Mouse (Mus musculus) intestine, embryonic 15.5 days (tissue): ENCODE measurements around the gene Cped1. TPM values are rescaled to one million over a fixed set of nuclear protein-coding genes. Genes with fewer than 3 reads are reported as not detected.
A peak's percentile ranks its signal among the peaks of the same experiment; 100 is the strongest.

Source experiments
- ATAC-seq: fragments of 200-750 bp; cut with Nextera tagmentation; 2 replicates; pipeline ENCODE4 v1.8.0; 2017; ENCODE audit warnings: moderate TSS enrichment, moderate library complexity
- H3K27ac ChIP-seq: fragments of 300-500 bp; sonication (generic); 2 replicates; pipeline ENCODE4 v1.5.1; 2015; ENCODE audit warnings: mild to moderate bottlenecking, inconsistent platforms
- H3K27me3 ChIP-seq: fragments of 300-500 bp; sonication (generic); replicated peaks from 2 replicates; pipeline ENCODE4 v1.6.1; 2015; ENCODE audit warnings: inconsistent platforms
- H3K36me3 ChIP-seq: fragments of 300-500 bp; sonication (generic); 2 replicates; pipeline ENCODE4 v1.6.1; 2015; ENCODE audit warnings: inconsistent platforms
- H3K4me1 ChIP-seq: fragments of 300-500 bp; sonication (generic); replicated peaks from 2 replicates; pipeline ENCODE4 v1.6.1; 2015; ENCODE audit warnings: inconsistent platforms
- H3K4me2 ChIP-seq: fragments of 300-500 bp; sonication (generic); replicated peaks from 2 replicates; pipeline ENCODE4 v1.6.1; 2015; ENCODE audit warnings: mild to moderate bottlenecking, inconsistent platforms
- H3K4me3 ChIP-seq: fragments of 300-500 bp; sonication (generic); replicated peaks from 2 replicates; pipeline ENCODE4 v1.5.1; 2015; ENCODE audit warnings: inconsistent platforms
- H3K9ac ChIP-seq: fragments of 300-500 bp; sonication (generic); 2 replicates; pipeline ENCODE4 v1.6.1; 2015; ENCODE audit warnings: inconsistent platforms
- H3K9me3 ChIP-seq: fragments of 300-500 bp; sonication (generic); 2 replicates; pipeline ENCODE4 v1.6.1; 2016; ENCODE audit warnings: inconsistent platforms
- WGBS: fragments of 180-500 bp; shearing (Covaris S2); methylation state at CpG from one replicate; pipeline ENCODE4 v1.1.7; 2015; 5-methylcytosine and 5-hydroxymethylcytosine counted together
- polyA plus RNA-seq: library from polyadenylated mRNA; unstranded; fragments of >200 nt; fragmentation: Nextera tagmentation; extraction: Ambion mirVana; gene quantifications from 2 replicates; pipeline ENCODE4 v1.2.1, GENCODE M21; 2015

The Cped1 gene
- polyA plus RNA-seq, 1 experiment from 2014 or later: 20.7 TPM

GRCm38 (mm10) chr6:22071323-22071840 is 85.7 kb downstream of the Cped1 start:
- peak overlapping the region; percentile 36 for H3K4me2 ChIP-seq
- 31% methylated on average over 4 of the region's 4 CpGs for WGBS
- peaks cover 5% of the 10 kb centered on the region; the same call in 1 of the 2 replicates for H3K4me1 ChIP-seq
- no peaks in the 10 kb centered on the region for H3K27me3 ChIP-seq
- no peaks in the 10 kb centered on the region for H3K36me3 ChIP-seq
- H3K9me3 ChIP-seq: no peaks in the 10 kb centered on the region
- no peak overlapping the region for H3K27ac ChIP-seq
- H3K9ac ChIP-seq: no peak overlapping the region
- H3K4me3 ChIP-seq: no peak overlapping the region
- 0 out of 2 replicates have a peak, but pooled peaks have one; percentile 40 for ATAC-seq

GRCm38 (mm10) chr6:22072737-22073136 is 87.0 kb downstream of the Cped1 start:
- Histone ChIP-seq H3K27ac (no peak overlapping the region), H3K36me3 (no peaks in the 10 kb centered on the region), H3K9ac (no peak overlapping the region), H3K9me3 (no peaks in the 10 kb centered on the region), H3K4me1 (peaks cover 5% of the 10 kb centered on the region; the same call in 1 of the 2 replicates), H3K27me3 (no peaks in the 10 kb centered on the region), H3K4me3 (no peak overlapping the region), H3K4me2 (no peak overlapping the region)
- 67% methylated on average over 4 of the region's 4 CpGs for WGBS
- no peak for ATAC-seq

- Histone ChIP-seq H3K36me3 (no peaks in the 10 kb centered on the region), H3K27ac (no peak overlapping the region), H3K4me1 (peaks cover 5% of the 10 kb centered on the region; the same call in 1 of the 2 replicates), H3K9me3 (no peaks in the 10 kb centered on the region), H3K4me2 (no peak overlapping the region), H3K9ac (no peak overlapping the region), H3K4me3 (no peak overlapping the region), H3K27me3 (no peaks in the 10 kb centered on the region)
- ATAC-seq: peak; percentile 42
- WGBS: 36% methylated on average over 5 of the region's 5 CpGs
These were observed 88.7 kb downstream of the Cped1 start for GRCm38 (mm10) chr6:22074232-22075083.

- Histone ChIP-seq H3K27ac (no peak overlapping the region), H3K4me2 (no peak overlapping the region), H3K4me1 (peaks cover 5% of the 10 kb centered on the region; the same call in 1 of the 2 replicates), H3K36me3 (no peaks in the 10 kb centered on the region), H3K27me3 (no peaks in the 10 kb centered on the region), H3K9me3 (no peaks in the 10 kb centered on the region), H3K4me3 (no peak overlapping the region), H3K9ac (no peak overlapping the region)
- peak; percentile 58 for ATAC-seq
- WGBS: 74% methylated on average over 7 of the region's 7 CpGs
These were observed 93.1 kb downstream of the Cped1 start for GRCm38 (mm10) chr6:22078686-22079264.

DNA sequence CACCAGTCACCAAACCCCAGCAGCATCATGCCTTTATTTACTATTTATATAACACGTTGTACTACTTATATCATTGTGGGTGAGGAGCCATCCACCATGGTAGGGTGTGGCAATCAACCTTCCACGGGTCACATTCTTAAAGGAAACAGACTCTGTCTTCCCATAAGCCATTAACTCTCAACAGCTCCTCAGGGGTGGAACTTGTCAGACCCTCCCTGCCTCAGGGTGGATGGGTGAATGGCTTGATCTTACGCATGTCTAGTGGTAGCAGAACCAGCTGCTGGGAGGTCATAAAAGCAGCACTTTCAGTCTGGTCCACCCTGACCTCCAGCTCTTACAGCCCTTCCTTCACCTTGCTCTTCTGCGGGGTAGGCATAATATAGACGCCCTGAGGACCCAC is 100.3 kb downstream of the Cped1 start:
- Histone ChIP-seq H3K4me1 (no peaks in the 10 kb centered on the region), H3K27me3 (no peaks in the 10 kb centered on the region), H3K36me3 (no peaks in the 10 kb centered on the region), H3K27ac (no peak overlapping the region), H3K9me3 (no peaks in the 10 kb centered on the region), H3K4me2 (no peak overlapping the region), H3K9ac (no peak overlapping the region), H3K4me3 (no peak overlapping the region)
- no peak for ATAC-seq
- 71% methylated on average over 5 of the region's 5 CpGs for WGBS

- H3K36me3 ChIP-seq: no peaks in the 10 kb centered on the region
- no peak overlapping the region for H3K9ac ChIP-seq
- peak; percentile 67 for ATAC-seq
- 48% methylated on average over 17 of the region's 17 CpGs for WGBS
- no peak overlapping the region for H3K27ac ChIP-seq
- no peaks in the 10 kb centered on the region for H3K9me3 ChIP-seq
- no peaks in the 10 kb centered on the region for H3K27me3 ChIP-seq
- no peaks in the 10 kb centered on the region for H3K4me1 ChIP-seq
- peak overlapping the region; percentile 40 for H3K4me2 ChIP-seq
- H3K4me3 ChIP-seq: 0 out of 2 replicates have a peak overlapping the region, but pooled peaks have one; percentile 2
These were observed 102.8 kb downstream of the Cped1 start for GRCm38 (mm10) chr6:22088346-22089064.

- H3K4me3 ChIP-seq: no peak overlapping the region
- no peaks in the 10 kb centered on the region for H3K36me3 ChIP-seq
- WGBS: 58% methylated on average over 5 of the region's 5 CpGs
- H3K4me1 ChIP-seq: no peaks in the 10 kb centered on the region
- H3K27ac ChIP-seq: no peak overlapping the region
- no peaks in the 10 kb centered on the region for H3K9me3 ChIP-seq
- H3K9ac ChIP-seq: no peak overlapping the region
- ATAC-seq: 0 out of 2 replicates have a peak, but pooled peaks have one; percentile 9
- no peak overlapping the region for H3K4me2 ChIP-seq
- no peaks in the 10 kb centered on the region for H3K27me3 ChIP-seq
These were observed 106.1 kb downstream of the Cped1 start for GRCm38 (mm10) chr6:22091773-22092172.

DNA sequence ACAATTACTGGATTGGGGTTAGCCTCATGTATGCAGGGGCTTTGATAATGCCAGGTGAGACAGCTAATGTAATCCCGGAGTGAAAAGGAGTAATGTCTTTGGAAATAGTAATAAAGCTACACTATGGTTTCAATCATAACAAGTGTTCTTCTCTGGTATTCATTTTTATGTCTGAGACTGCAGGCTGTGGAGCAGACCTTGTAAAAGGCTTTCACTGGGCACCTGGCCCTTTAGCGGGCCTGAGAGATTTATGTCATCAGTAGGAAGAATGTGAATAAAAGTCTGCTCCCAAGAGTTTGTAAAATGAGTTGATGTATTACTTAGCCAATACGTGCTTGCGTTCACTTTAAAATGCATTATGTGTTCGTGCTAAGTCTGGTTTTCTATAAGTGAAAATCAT is 108.1 kb downstream of the Cped1 start:
- no peak overlapping the region for H3K9ac ChIP-seq
- H3K4me1 ChIP-seq: no peaks in the 10 kb centered on the region
- H3K4me3 ChIP-seq: no peak overlapping the region
- ATAC-seq: no peak
- no peaks in the 10 kb centered on the region for H3K9me3 ChIP-seq
- no peaks in the 10 kb centered on the region for H3K36me3 ChIP-seq
- H3K27ac ChIP-seq: no peak overlapping the region
- 75% methylated on average over 5 of the region's 5 CpGs for WGBS
- H3K4me2 ChIP-seq: no peak overlapping the region
- no peaks in the 10 kb centered on the region for H3K27me3 ChIP-seq

DNA sequence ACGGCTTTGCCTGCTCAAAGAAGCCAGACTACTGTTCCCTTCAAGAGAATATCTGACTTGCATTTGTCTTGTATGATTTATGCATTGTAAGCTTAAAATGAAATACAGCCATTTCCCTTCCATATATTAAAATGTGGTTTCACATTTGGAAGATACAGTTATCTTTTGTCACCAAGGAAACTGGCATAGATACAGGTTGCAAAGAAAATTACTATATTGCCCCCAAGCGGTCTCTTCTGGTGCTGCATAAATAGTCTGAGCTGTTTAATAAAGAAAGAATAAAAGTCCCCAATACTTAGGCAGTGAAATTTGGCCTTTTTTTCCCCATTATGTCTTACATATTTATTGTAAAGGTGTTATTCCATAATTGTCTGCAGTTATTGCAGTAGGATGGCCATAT is 112.0 kb downstream of the Cped1 start:
- peak; percentile 31; the same call in 1 of the 2 replicates for ATAC-seq
- WGBS: 36% methylated on average over 2 of the region's 2 CpGs
- H3K4me3 ChIP-seq: no peak overlapping the region
- H3K27me3 ChIP-seq: no peaks in the 10 kb centered on the region
- H3K4me2 ChIP-seq: no peak overlapping the region
- no peaks in the 10 kb centered on the region for H3K36me3 ChIP-seq
- H3K9ac ChIP-seq: no peak overlapping the region
- H3K4me1 ChIP-seq: no peaks in the 10 kb centered on the region
- no peak overlapping the region for H3K27ac ChIP-seq
- no peaks in the 10 kb centered on the region for H3K9me3 ChIP-seq

DNA sequence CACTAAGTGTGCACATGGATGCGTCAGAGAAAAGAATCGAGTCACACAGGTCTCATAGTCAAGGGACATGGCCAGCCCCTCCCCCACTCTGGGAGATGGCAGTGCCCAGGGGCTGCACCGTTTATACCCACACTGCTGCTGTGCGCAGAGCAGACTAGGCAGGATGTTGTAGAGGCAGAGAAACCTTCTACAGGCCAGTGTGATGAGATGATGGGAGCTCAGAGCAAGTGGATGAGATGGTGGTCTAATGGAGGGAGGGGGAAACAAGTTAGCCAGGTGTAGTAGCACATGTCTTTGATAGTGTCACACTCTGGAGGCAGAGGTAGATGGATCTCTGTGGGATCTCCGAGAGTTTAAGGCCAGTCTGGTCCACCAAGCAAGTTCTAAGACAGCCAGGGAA is 114.1 kb downstream of the Cped1 start:
- H3K4me3 ChIP-seq: no peak overlapping the region
- no peak for ATAC-seq
- H3K27ac ChIP-seq: no peak overlapping the region
- H3K9ac ChIP-seq: no peak overlapping the region
- no peaks in the 10 kb centered on the region for H3K9me3 ChIP-seq
- H3K4me1 ChIP-seq: no peaks in the 10 kb centered on the region
- no peaks in the 10 kb centered on the region for H3K36me3 ChIP-seq
- no peak overlapping the region for H3K4me2 ChIP-seq
- no peaks in the 10 kb centered on the region for H3K27me3 ChIP-seq
- 81% methylated on average over 5 of the region's 5 CpGs for WGBS

DNA sequence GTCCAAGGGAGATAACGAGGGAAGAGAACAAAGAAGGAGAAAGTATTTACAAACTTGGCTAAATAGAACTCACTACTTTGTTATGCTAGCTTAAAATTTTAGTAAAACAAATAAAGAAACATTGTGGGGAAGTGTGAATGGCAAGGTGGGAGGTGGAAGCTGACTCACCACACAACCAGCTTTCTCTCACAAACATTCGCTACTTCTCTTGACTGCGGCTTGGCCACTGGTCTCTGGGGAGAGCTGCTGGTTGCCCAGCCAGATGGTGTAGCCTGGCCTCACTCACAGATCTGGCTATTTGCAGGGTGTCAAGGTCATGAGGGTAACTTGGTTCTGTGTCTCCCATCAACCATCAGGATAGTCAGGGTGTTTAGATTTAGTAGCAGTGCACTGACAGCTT is 116.2 kb downstream of the Cped1 start:
- 66% methylated on average over 3 of the region's 3 CpGs for WGBS
- H3K9me3 ChIP-seq: no peaks in the 10 kb centered on the region
- H3K27ac ChIP-seq: no peak overlapping the region
- H3K36me3 ChIP-seq: no peaks in the 10 kb centered on the region
- no peaks in the 10 kb centered on the region for H3K4me1 ChIP-seq
- no peak for ATAC-seq
- H3K9ac ChIP-seq: no peak overlapping the region
- no peak overlapping the region for H3K4me2 ChIP-seq
- H3K27me3 ChIP-seq: no peaks in the 10 kb centered on the region
- no peak overlapping the region for H3K4me3 ChIP-seq

DNA sequence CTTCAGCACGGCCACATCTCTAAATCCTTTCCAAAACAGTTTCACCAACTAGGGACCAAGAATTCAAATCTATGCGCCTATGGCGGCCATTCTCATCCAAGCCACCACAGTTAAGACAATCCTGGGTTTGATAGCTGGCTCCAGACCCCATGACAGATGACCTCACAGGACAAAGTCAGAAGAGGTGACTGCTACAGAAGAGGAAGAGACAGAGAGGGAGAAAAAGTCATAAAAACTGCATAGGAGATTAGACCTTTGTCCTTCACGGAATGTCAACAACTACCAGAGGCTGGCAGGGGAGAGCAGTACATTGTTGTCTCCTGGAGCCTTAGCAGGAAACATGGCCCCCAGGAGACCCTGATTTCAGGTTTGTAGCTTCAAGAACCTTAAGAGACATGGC is 117.0 kb downstream of the Cped1 start:
- no peak overlapping the region for H3K4me2 ChIP-seq
- H3K9ac ChIP-seq: no peak overlapping the region
- WGBS: 75% methylated on average over 4 of the region's 4 CpGs
- H3K27me3 ChIP-seq: no peaks in the 10 kb centered on the region
- H3K27ac ChIP-seq: no peak overlapping the region
- no peaks in the 10 kb centered on the region for H3K9me3 ChIP-seq
- no peak overlapping the region for H3K4me3 ChIP-seq
- no peaks in the 10 kb centered on the region for H3K36me3 ChIP-seq
- peak; percentile 89 for ATAC-seq
- H3K4me1 ChIP-seq: no peaks in the 10 kb centered on the region
